Mouse (Mus musculus) gastrocnemius, postnatal 36 days (tissue): ENCODE data around the gene Ly86. TPM values are rescaled to one million over a fixed set of nuclear protein-coding genes. Genes with fewer than 3 reads are reported as not detected.

ENCODE experiments used
- DNase-seq, 2 experiments: peaks; one replicate each; pipeline ENCODE4 v3.0.0; 2022
- intact Hi-C: fragments of 180-260 bp; cut with DNase I; formaldehyde crosslinking; loops from one replicate; pipeline ENCODE4 v1.15.1; 2025
- total RNA-seq, 2 experiments: library from RNA; stranded (reverse); gene quantifications; 2 replicates each; pipeline ENCODE4 v1.2.3; 2021

The Ly86 gene
- total RNA-seq, 2 experiments from 2014 or later: 0.54 to 0.72 TPM

DNA sequence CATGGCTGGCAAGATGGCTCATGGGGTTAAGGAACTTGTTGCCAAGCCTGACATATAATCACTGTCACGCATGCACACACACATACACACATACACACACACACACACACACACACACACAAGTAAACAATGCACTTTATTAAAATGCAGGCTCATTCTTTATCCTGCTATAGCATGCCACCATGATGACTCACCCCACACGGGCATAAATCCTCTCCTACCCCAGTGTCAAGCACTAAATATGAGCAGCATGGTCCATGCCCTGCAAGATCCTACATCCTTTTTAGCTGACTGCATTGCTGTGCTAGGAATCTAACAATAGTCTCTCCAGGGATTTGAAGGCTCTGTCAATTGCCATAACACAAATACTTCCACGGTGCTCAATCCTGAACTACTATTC, 83.5 kb downstream of the Ly86 start:
- intact Hi-C loops: no loop called here
- DNase-seq: no peak

DNA sequence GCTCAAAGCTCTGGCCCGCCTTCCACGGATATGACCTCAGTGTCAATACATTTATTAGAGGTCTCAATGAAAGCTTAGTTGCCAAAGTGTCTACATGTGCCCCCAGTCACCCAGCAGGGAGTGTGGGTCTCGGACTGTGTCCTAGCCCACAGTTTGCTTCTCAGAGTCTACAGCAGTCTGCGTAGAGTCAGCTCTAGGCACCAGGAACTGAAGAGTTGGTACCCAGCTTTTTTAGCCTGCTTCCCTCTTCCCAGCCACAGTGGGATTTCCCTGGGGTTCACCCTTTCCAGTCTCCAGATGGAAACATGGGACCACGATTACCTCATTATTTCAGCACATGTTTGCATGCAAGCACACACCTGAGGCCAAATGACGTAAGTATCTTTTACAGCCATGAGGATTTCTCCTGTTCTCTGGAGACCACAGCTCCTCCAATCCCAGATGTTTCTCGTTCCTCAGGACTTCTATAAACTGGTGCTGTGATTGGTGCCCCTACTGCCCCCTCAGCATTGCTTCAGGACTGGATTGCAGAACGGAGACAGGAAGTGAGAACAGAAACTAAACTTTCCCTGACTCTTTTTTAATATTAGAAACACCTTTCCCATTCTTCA, 84.8 kb downstream of the Ly86 start:
- DNase-seq: no peak
- intact Hi-C loops: no loop called here

DNA sequence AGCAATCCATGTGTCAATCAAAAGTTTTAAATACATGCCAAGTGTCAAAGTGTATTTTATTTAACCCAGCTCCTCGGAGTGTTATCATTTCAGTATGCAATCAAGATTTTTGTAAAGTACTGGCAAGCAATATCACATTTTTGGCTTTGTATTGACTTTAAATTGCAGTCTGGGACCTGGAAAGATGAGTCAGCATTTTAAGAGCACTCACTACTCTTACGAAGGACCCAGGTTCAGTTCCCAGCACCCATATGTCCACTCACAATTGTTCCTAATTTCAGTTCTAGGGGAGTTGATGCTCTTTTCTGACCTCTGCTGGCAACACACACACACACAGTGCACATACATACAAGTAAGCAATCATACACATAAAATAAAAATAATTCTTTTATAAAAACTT, 86.7 kb downstream of the Ly86 start:
- DNase-seq: no peak
- intact Hi-C loops: no loop called here

DNA sequence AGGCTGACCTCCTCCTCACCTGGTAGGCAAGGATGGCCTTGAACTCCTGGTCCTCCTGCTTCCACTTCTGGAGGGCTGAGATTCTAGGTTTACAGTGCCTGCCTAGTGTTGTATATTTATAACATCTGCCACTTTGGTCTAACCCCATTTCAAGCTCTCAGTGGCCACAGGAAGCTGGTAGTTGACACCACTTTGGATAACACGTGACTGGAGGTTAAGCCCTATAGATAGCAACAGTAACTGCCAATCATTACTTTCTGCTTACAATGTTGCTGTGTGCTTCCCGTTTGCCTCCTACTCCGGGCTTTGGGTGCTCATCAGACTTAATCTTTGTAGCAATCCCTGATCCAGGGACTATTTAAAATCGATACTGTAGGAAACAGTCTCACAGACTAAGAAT, 87.6 kb downstream of the Ly86 start:
- DNase-seq: no peak
- intact Hi-C loops: no loop called here

DNA sequence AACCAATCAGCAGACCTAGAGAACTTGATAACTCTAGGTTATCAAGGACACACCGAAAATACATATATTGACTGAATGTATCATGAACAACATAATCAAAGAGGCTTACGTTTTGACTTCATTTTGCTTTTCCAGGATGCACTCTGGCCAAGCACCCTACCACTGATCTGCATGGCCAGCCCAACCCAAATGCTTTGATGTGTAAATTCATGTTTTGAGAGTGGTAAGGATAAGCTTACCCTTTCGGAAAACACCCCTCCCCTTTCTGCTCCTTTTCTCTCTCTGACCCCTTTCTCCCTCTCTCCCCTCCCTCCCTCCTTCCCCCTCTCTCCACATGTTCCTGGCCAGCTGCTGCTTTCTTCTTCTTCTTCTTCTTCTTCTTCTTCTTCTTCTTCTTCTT, 88.1 kb downstream of the Ly86 start:
- intact Hi-C loops: no loop called here
- DNase-seq: no peak

DNA sequence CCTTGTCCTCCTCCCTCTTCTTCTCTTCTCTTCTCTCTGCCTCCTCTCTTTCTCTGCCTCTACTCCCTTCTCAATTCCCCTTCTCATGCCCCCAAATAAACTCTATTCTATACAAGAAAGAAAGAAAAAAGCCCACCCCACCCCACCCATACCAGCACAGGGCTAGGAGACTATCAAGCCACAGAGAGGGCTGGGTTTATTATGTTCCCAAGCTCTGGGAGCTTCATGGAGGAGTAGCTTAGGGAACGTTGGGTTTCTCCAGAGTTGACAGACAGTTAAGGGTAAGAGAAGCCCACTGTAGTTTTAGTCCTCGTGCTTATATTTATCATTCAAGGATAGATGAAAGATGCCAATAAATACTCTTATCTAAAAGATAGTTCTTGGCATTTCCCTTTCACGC, 88.7 kb downstream of the Ly86 start:
- intact Hi-C loops: no loop called here
- DNase-seq: no peak

DNA sequence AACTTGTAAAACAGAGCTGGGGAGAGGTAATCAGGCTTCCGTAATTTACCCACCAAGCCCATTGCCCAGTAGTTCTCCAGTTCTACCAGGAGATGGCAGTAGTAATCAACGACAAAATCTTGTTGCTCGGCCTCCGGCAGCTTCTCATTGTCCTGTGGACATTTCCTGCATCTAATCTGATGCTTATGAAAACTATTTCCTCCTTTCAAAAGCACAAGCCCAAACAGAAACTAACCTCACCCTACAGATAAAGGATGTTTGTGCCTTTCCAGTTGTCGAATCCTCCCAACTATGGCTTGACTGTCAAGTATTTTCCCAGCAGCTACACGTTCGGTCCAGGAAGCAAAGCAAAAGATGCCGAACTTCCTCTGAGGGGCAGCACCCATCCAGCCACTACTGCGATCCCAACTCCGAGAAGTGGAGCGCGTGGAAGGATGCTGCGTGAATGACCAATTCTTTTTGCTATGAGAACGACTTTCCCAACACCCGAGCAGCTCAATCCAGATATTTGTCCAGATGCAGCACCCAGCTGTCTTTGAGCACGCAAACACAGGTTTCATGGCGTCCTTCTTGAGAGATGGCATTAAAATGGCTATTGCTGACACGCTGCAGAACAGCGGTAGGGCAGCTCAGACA, 89.2 kb downstream of the Ly86 start:
- intact Hi-C loops: no loop called here
- DNase-seq: peak; percentile 43

DNA sequence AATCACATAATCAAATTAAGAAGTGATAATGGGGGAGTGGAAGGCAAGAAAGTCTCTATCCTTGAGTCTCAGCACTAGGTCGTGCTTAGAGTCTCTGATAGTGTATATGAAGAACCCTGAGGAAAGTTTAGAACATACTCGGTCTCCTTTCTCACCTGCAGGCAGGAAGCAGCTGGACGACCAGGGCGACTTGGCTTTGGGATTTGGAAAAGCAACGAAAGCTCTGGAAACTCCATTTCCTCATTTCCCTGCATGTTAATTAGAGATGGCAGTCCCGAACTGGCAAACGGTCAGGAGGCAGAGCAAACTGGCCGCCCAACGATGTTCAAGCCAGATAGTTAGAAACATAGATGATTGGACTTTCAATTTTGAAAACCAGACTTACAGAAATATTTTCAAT, 89.8 kb downstream of the Ly86 start:
- DNase-seq: no peak
- intact Hi-C loops: no loop called here

DNA sequence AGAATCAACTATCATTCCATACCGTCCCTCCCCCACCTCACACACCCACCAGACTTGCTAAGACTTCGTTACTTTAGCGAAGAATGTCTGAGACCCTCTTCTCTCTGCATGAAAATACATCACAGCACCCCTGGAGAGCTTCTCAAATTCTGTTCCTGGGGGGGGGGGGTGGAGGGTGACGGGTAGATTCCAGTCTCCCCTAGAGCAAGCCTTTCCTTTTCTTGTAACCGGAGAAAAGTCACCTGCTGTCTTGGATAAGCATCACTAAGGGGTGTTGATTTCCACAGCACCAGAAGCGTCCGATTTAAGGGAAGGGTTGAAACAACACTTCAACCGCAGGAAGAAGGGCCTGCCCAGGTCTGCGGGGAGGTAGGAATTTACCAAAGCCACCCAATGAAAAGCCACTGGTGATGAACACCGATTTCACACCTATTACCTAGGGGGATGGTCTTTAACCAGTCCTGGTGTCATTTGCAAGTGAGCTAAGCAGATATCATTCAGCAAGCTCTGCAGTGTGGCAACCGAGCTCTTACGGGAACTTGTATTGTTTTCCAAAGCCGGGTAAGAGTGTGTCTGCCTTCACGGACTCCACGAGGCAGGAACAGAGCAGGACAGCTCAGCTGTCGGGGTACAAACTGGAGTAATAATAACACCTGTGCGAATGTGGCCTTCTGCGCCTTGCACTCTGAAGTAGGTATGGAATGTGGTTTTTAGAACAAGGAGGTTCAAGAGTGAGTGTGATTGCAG, 91.4 kb downstream of the Ly86 start:
- DNase-seq: no peak
- intact Hi-C loops: no loop called here

DNA sequence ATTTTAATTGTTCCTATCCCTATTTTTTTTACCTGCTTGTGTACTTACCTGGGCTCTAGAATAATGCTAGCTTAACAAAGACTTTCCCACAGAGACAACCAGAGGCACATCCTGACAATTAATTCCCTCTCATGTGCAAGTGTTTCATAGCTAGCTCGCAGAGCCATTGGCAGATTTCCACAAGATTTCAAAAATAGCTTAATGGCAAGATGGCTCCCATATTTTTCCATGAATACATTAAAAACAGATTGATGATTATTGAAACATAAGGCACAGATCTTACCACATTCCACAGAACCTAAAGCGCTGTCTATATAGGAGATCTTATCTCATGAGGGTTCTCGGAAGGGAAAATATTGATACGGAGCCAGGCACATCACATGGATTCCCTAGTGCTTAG, 93.8 kb downstream of the Ly86 start:
- DNase-seq: no peak
- intact Hi-C loops: no loop called here

DNA sequence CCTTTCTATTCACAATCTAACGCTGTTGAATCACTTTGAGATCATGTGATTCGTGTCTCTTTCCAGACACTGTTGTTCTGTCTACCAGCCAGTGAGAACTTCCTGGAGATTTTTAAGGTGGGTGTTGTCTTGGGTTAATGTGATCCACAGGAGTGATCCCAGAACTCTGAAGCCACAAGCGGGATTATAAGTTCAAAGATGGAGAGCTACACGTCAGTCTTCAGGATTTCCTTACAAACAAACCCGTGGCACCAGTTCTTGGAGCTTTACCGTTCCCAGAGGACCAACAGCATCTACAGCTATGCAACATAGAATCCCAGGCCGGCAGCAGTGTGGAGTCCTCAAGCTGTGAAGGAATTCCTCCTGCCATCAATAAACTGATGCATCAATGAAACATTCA, 94.5 kb downstream of the Ly86 start:
- intact Hi-C loops: no loop called here
- no peak for DNase-seq

DNA sequence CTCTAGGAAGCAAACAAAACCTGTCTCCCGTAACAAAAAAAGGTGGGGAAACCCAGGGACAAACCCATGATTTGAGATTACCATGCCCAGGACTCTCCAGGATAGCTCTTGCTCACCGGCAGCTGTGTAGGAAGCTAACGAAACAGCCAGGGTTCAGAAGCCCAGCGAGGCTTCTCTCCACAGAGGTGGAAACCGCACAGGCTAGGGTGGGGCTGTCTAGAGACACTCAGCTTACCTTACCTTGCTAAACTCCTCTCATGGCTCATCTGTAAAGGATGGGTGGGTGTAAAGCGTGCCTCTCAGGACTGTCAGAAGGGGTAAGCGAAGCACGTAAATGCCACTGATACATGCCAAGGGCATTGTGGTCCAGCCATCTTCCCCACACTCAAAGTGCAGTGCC, 94.9 kb downstream of the Ly86 start:
- intact Hi-C loops: no loop called here

DNA sequence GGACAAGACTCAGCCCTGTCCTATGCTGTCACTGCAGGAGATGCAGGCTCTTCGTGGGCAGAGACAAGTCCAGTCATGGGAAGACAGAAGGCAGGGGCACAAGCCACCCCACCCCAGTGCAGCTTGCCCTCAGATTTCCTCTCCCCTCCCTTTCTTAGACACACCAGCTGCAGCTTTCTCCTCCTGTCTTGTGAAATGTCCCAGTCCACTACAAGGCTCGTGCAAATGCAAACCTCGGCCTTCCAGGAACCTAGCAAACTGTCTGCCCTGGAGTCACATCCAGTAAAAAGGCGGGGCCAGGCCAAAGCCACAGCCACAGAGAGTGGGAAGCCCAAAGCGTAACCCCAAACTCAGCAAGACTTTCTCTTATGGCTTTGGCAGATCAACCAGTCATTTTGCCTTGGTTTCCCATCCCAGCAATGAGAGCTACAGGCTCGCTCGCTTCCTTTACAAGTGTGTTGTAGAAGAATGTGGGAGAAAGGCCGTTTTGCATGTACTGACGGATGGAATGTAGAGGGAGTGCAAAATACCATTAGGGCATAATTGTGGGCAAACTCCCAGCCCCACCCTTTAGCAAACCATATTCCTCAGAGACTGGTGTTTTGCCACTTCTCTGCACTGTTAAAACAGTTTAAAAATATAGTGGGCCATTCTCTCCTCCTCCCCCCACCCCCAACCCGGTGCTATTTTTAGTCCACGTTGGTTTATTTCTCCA, 95.7 kb downstream of the Ly86 start:
- intact Hi-C loops: no loop called here
- no peak for DNase-seq

More for the DNA sequence above, 94.9 kb downstream of the Ly86 start:
- DNase-seq: no peak

DNA sequence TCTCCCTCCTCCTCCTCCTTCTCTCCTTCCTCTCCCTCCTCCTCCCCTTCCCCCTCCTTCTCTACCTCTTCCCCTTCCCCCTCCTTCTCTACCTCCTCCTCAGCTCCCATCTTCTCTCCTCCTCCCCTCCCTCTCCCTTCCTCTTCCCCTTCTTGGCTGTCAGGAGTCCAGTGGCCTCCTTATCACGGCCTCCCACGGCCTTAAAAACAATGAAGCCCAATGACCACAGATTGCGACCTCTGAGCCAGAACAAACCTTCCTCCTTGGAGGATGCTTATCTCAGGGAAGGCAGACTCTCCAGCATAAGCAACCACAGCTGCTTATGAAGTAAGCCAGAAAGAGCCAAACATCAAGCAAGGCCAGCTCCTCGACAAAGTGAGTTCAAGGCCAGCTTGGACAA, 97.0 kb downstream of the Ly86 start:
- no peak for DNase-seq
- intact Hi-C loops: no loop called here

DNA sequence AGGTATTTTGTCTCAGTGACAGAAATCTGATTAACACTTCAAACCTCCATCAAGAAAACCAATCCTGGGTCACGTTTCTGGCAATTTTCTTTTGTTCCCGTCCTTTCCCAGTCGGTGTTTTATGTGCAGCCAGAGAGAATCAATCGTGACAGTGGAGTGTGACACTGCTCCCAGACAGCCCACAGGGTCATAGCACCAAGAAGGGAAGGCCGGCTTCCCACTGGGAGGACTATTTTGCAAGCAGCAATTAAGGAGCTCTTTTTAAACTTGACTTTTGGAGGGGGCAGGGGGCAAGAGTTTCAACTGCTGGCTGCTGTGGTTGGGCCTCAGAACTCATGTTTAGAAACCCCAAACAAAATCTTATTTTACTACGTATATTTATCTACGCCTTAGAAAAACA, 97.5 kb downstream of the Ly86 start:
- no peak for DNase-seq
- intact Hi-C loops: no loop called here

DNA sequence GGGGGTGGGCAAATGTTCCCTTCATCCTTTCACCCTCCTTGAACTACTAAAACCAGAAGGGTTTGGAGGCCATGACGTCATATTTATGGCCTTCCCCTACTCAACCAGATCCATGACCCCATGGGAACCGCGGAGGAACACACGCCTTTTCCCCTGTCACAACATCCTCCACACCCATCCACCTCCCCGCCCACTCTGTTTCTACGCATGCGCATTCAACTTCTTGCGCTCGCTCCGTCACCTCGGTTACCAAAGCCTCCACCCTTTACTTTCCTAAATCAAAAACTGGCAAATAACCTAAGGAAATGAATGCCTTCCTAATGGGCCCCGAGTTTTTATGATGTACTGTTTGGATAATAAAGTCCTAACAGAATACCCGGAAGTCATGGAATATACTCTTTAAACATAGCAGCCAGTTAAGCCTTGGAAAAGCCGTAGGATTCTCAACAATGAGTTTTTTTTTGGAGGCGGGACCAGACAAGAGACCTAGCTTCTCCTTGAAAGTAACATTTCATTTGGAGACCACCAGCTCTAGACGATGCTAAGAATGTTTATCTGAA, 101.8 kb downstream of the Ly86 start:
- intact Hi-C loops: no loop called here
- peak in 1 of 2 experiments; percentile 26 for DNase-seq

DNA sequence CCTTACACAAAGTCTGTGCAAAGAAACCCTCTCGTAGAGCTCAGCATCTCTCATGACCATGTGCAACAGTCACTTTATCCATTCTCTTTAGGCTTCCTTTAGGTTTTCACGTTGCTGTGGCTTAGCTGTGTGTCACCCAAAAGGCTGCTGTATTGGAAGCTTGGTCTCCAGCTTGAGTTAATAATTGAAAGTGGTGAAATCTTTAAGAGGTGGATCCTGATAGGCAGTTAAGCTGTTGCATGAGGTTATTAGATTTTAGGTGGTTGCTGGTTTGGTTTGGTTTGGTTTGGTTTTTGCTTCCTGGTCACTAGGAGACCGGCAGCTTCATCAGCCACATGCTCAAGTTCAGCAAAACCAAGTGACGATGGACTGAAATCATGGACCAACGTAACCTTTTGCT, 106.0 kb downstream of the Ly86 start:
- intact Hi-C loops: loop anchor here (5.0 kb wide), 1 partner anchor 496 kb away; no protein-coding TSS in a partner anchor

DNA sequence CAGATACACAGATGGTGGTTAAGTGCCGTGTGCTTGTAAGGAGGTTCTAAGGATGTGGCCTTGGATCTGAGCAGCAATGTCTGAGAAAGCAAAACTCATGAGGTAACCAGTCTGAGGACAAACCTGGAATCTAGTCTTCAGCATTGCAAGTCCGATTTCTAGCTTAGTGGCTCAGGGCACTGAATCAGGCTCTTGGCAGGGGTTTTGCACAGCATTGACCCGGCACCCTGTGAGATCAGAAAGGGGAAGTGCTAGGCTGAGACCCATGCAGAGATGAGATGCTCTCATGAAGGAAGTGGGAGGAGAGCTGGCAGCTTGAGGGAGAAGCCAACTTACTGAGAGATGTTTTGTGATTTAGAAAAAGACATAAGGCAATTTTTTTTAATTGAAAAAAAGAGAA, 106.5 kb downstream of the Ly86 start:
- intact Hi-C loops: loop anchor here (5.0 kb wide), 1 partner anchor 496 kb away; no protein-coding TSS in a partner anchor
- no peak for DNase-seq

More for the DNA sequence above, 106.0 kb downstream of the Ly86 start:
- DNase-seq: no peak

DNA sequence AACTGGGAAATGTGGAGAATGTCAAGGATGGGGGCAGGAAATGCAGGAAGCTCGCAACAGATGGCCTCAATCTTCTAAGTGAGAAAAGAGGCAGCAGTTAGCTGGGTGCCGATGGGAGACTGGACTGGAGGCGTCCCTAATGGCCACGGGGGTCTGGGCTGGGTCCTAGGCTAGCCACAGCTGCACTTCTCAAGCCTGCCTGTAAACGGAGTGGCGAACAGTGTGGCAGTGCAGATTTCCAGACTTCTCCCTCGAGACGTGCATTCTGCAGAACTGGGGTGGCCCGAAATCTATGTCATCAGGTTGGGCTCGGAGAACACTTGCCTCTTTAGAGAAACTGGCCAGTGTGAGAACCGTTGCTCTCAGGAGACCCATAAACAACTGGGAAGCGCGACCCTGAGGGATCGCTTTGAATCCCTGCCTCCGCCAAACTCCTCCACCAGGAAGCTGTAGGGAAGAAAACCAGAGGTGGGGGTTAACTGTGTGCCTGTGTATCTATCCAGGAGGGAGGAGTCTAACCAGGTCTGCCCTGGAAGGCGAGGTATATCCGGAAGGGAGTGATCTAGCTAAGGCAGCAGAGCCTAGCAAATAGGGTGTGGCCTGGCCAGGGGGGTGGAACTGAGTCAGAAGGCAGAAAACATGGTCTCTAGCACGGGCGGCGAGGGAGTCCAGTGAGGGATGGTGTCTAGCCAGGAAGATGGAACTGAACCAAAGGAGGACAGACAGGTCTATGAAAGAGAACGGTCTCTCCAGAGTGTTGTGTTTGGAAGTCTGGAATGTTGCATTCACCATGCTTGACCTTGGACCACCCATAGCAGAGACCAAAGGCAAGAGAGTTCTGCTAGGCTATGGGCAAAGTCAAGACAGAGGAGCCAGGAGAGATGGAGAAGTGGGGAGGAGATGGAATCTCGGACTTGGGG, 107.3 kb downstream of the Ly86 start:
- peak in 1 of 2 experiments; percentile 28 for DNase-seq
- intact Hi-C loops: loop anchor here (5.0 kb wide), 1 partner anchor 495 kb away; no protein-coding TSS in a partner anchor

DNA sequence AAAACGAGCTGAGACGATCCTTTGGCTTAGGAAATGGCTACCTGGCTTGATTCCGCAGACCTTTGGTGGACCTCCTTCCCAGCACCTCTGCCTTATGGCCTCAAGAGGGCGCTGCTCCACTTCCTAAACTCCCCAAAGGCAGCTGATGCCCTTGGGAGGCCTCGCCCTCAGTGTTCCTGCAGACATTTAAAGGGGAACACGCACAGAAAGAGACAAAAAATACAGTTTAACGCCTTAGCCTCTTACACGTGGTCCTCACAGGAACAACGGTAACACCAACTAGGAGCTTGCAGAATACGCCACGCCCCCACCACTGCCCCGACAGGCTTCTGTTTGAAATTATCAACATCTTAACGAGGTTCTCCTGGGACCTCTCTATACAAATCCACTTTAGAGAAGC, 108.2 kb downstream of the Ly86 start:
- DNase-seq: peak; percentile 77 to 78
- intact Hi-C loops: loop anchor here (5.0 kb wide), 1 partner anchor 494 kb away; no protein-coding TSS in a partner anchor
